Mouse (Mus musculus) thymus, adult 2 months (tissue): ENCODE data around the gene Enox1.

Source experiments
- CTCF ChIP-seq: fragments of 200-500 bp; IDR thresholded peaks from 2 replicates; pipeline ENCODE4 v1.5.1; 2012; ENCODE audit warnings: mild to moderate bottlenecking, control low read depth, low read length, moderate library complexity, borderline replicate concordance; ENCODE audit not compliant: control insufficient read depth, poor library complexity, insufficient read depth; ENCODE audit errors: extremely low read depth
- POLR2A ChIP-seq: fragments of 200-500 bp; IDR thresholded peaks from 2 replicates; pipeline ENCODE4 v1.6.1; 2012; ENCODE audit warnings: mild to moderate bottlenecking, low read length, control low read depth, moderate library complexity; ENCODE audit not compliant: control insufficient read depth, poor library complexity, insufficient read depth; ENCODE audit errors: extremely low read depth

DNA sequence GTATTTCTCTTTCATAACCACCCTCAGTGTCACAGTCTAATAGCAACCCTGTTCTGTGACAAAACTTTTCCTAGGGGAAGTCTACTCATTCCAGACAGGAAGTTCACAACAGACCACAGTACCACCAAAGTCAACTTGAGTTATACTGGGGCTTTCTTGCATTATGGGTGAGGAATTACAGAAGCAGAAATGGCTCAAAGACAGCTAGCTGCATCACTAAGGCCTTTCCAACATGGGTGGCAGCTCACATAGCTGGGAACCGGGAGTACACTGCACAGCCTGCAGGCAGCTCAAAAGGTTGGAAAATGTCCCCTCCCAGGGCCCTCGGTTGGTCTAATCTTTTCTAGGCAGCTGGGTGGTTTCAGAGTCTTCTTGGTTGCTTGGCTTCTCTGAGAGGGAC is 444.9 kb downstream of the Enox1 start:
- TF ChIP-seq CTCF (no peak), POLR2A (no peak)
